Mouse (Mus musculus) heart, adult 2 months (tissue): ENCODE measurements at regions not wholly inside any gene's neighbourhood (a gene's known extent, or its start where the extent isn't known, plus 50 kb on each side); places are given as distances from the start of the nearest gene placed in this dataset.

ENCODE experiments used
- CTCF ChIP-seq: fragments of 200-600 bp; IDR thresholded peaks from 2 replicates; pipeline ENCODE4 v1.8.1; 2022; ENCODE audit warnings: antibody characterized with exemption, mild to moderate bottlenecking, moderate library complexity
- EP300 ChIP-seq: fragments of 200-500 bp; IDR thresholded peaks from 2 replicates; pipeline ENCODE4 v1.6.1; 2011; ENCODE audit warnings: low read depth, low read length, control low read depth; ENCODE audit not compliant: insufficient read depth
- POLR2A ChIP-seq: fragments of 200-500 bp; IDR thresholded peaks from 2 replicates; pipeline ENCODE4 v1.6.1; 2011; ENCODE audit warnings: mild to moderate bottlenecking, low read depth, low read length, control low read depth; ENCODE audit not compliant: insufficient read depth

GRCm38 (mm10) chr17:51397973-51398372, 218.8 kb upstream of the Tbc1d5 start:
- TF ChIP-seq EP300 (no peak), CTCF (no peak), POLR2A (no peak)
